Mouse (Mus musculus) c-Kit-positive CD71-positive TER-119-positive erythroid progenitor cells, embryonic 14.5 days (primary cell): ENCODE data around the gene Mettl2.
A peak's percentile ranks its signal among the peaks of the same experiment; 100 is the strongest.

Source experiments
- DNase-seq: peaks from one replicate; pipeline ENCODE4 v3.0.0-alpha.2; 2013; ENCODE audit warnings: low spot score

Mettl2 gene

GRCm38 (mm10) chr11:105153068-105153833, 27.0 kb downstream of the Mettl2 start:
- peak; percentile 72 for DNase-seq

- no peak for DNase-seq
Measured at GRCm38 (mm10) chr11:105155915-105156314, 29.7 kb downstream of the Mettl2 start.

GRCm38 (mm10) chr11:105156748-105157267, 30.6 kb downstream of the Mettl2 start:
- no peak for DNase-seq

- no peak for DNase-seq
Measured at GRCm38 (mm10) chr11:105158047-105158446, 31.8 kb downstream of the Mettl2 start.

GRCm38 (mm10) chr11:105159673-105160360, 33.6 kb downstream of the Mettl2 start:
- no peak for DNase-seq

GRCm38 (mm10) chr11:105161411-105161810, 35.2 kb downstream of the Mettl2 start:
- no peak for DNase-seq

- DNase-seq: no peak
Measured at GRCm38 (mm10) chr11:105164516-105165510, 38.6 kb downstream of the Mettl2 start.

GRCm38 (mm10) chr11:105166780-105167179, 40.6 kb downstream of the Mettl2 start:
- no peak for DNase-seq

- DNase-seq: no peak
Measured at GRCm38 (mm10) chr11:105178516-105178915, 52.3 kb downstream of the Mettl2 start, which contains the start of gene Tlk2. TSS of gene Tlk2 (plus strand) at chr11:105178807.

- no peak for DNase-seq
Measured at GRCm38 (mm10) chr11:105179523-105179922, 53.3 kb downstream of the Mettl2 start.

GRCm38 (mm10) chr11:105180471-105181091, 54.4 kb downstream of the Mettl2 start:
- DNase-seq: peak; percentile 45

- peak; percentile 86 for DNase-seq
Measured at GRCm38 (mm10) chr11:105181126-105181637, 55.0 kb downstream of the Mettl2 start.

GRCm38 (mm10) chr11:105181689-105182460, 55.6 kb downstream of the Mettl2 start:
- no peak for DNase-seq

GRCm38 (mm10) chr11:105182461-105182855, 56.2 kb downstream of the Mettl2 start:
- peak; percentile 37 for DNase-seq

GRCm38 (mm10) chr11:105184678-105185077, 58.5 kb downstream of the Mettl2 start:
- DNase-seq: no peak
